Mouse (Mus musculus): ENCODE data around the gene Dscaml1.

Gene Dscaml1

DNA sequence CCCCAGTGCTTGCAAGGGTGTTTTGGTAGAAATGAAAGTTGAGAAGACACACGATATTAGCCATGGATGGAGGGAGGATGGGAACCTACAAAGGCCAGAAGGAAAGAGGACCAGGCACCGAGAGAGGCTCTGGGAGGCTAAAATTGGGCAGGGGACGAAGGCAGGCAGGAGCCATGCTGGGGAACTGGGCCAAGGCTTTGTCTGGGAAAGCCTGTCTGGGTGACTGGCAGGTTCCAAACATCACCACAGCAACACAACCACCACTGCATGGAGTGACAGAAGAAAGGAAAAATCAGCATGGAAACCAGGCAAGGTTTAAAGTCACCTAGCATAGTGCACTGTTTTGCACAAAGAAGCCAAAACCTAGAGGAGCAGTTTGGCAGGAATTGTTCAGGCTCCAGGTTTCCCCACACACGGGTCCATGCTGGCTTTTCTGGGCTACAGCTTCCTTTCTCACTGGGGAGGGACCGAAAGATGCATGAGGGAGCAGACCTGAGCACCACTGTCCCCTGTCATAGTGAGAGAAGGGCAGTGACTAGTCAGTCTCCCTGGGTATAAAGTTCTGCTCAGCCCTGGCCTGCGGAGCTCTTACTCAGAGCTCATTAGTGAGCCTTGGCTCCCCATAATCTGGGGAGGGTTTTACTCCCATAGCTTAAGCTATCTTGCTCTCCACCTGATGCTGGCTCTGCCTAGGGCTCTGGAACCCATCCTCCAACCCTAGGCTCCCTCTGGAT lies 211.9 kb downstream of the Dscaml1 start:
- no peak for DNase-seq

DNA sequence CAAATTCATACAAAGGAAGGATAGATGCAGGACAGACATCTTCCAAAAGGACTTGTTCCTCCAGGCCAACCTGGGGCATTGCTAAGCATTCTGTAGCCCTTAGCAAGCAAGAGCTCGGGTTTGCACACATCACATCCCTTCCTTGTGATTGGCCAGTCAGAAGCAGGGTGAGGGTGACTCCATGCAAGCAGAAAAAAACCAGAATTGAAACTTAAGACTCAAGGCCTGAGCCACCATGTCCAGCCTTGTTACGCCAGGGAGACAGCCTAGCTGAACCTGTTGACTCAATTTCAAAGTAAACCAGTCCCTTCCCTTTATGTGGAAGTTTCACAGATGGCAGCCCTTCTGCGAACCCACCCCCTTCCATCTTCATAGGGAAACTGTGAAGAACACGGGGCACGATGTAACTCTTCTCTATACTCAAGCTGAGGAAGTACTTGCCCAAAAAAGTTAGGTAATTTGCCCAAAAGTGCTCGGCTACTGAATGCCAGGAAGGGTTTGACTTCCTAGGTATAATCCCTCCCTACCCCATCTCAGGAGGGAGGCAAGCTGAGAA lies 218.5 kb downstream of the Dscaml1 start:
- DNase-seq: no peak

DNA sequence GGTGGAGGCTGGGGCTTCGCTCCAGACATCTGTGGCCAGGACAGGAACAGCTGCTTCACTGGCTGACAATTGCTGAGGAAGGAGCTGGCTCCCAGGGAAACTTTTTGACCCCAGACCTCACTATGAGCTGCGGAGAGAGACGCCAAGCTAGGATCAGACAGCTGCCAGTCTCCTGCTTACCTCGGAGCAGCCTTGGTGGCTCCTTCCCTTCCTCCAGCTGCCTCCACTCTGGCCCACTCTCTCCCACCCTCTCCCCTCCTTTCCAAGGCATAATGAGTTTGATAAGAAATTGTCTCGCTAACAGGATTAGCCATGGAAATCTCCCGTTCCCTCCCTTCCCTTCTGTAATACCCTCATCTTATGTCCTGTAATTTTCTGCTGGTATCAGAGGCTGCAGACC lies 219.1 kb downstream of the Dscaml1 start:
- no peak for DNase-seq

GRCm38 (mm10) chr9:45651078-45651809 lies 224.8 kb downstream of the Dscaml1 start:
- no peak for DNase-seq

- no peak for DNase-seq
These were observed 225.4 kb downstream of the Dscaml1 start for GRCm38 (mm10) chr9:45651810-45652177.

- no peak for DNase-seq
These were observed 231.0 kb downstream of the Dscaml1 start for GRCm38 (mm10) chr9:45657172-45658062.

DNA sequence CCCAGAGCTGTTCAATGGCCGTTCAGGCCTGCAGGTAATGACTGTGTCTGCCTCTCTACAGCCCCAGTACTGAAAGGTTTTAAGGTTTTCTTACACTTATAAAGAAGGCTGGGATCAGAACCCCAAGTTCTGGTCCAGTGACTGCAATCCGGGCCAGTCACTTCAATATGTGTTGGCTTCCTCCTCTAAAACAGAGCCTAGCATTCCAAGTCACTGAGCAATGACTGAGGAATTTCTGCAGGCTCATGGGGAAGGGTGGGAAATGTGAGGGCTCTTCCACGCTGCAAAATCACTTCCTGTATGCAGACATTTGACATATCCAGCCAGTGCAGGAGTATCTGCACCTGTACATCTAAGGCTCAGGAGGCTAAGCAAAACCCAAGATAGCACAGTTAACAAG lies 233.8 kb downstream of the Dscaml1 start:
- DNase-seq: no peak

GRCm38 (mm10) chr9:45662471-45662870 lies 236.0 kb downstream of the Dscaml1 start:
- DNase-seq: no peak

DNA sequence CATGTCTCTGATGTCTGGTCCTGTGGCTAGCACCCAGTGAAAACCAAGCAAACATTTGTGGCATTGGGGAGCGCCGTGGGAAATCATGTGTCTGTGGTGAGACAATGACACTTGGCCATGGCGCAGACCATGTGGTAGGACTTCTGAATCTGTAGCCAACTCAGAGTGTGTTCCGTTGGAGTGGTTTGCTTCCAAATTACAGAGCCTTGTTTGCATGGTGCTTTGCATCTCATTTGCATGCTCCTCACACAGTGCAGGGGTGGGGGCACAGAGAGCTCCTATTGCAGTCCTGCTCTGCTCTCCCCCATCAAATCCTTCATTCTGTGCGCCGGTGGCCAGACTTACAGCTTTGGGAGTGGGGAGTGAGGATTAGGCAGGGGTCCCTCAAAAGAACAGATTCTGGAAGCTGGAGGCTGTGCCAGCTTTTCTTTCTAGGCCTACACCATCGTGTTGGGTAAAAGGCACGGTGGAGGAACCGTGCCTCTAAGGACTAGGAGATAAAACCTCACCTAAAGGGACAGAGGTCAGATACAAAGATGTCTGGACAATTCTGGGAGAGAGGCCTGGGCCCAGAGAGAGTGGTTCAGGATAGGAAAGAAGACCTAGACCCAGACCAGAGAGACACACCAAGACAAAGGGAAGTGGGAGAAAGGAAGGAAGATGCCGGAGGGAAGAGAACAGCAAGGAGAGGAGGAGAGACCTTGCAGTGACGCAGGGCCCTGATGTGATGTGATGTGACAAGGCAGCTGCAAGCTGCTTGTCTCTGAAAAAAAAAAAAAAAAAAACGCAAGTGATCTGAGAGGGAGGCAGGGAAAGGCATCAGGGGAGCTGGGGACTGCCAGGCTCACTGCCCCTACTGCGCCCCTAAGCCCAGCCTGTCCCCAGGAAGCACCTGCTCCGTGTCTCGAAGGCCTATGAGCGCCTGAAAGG lies 237.2 kb downstream of the Dscaml1 start:
- no peak for DNase-seq

GRCm38 (mm10) chr9:45664326-45664725 lies 237.9 kb downstream of the Dscaml1 start:
- no peak for DNase-seq

GRCm38 (mm10) chr9:45664871-45665394 lies 238.5 kb downstream of the Dscaml1 start:
- DNase-seq: no peak

DNA sequence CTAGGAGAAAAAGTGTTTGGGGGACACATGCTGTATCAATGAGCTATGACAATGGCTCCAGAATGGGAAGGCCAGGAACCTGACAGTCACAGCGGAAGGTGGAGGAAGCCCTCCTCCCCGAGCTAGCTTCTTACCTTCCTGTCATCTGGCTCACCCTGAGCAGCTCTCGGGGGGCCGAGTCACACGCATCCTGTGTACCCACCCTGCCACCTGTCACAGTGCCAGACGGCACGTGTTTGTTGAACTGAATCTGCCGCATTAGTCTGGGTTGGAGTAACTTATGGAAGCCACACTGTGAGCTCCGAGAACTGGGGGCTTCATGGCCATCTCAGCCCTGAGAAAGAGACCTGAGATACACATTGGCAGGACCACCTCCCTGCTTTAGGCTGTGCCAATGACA lies 249.5 kb downstream of the Dscaml1 start:
- no peak for DNase-seq

DNA sequence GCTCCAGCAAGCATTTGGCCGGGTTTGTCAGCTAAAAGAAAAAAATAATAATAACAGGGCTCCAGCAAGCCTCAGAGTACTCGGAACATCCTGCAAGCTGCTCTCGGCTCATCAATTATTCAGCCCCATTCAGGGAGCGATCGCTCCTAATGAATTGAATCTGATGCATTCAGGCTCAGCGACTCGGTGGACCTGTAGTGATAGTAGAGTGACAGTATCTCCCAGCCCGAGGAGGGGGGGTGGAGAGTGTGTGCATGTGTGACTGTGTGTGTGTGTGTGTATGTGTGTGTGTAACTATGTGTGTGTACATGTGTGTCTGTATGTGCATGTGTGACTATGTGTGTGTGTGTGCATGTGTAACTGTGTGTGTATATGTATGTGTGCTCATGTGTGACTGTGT lies 250.2 kb downstream of the Dscaml1 start:
- DNase-seq: no peak

GRCm38 (mm10) chr9:45677236-45677781 lies 250.9 kb downstream of the Dscaml1 start:
- DNase-seq: peak; percentile 97

DNA sequence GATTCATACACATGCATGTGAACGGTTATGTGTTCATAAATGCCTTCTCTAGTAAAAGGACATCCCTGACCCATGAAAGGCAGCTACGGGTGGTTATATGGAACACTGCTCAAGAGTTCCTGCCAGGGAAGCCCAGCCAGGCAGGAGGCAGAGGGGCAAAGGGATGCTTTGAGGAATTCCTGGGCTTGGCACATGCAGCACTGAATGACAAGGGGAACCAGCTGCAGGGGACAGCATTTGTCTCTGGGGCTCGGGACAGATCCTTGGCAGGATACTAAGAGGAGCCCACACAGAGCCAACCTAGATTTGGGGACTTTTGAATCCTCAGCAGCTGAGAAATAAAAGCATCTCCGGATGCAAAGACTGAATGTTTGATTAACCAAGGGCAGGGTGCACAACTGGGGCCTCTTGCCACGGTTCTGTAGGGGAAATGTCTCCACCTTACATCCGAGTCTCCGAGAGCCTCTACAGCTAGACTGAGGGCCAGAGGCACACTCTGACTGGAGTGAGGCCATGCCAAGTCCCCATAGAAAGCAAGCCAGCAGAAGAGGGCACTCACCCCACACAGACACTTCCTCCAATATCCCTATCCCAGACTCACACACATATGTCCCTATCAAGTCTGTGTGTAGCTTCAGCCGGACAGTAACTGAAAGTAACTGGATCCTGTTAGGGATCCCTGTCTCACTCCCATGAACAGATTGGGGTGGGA lies 251.7 kb downstream of the Dscaml1 start:
- DNase-seq: no peak

- no peak for DNase-seq
These were observed 252.2 kb downstream of the Dscaml1 start for GRCm38 (mm10) chr9:45678664-45679026.

DNA sequence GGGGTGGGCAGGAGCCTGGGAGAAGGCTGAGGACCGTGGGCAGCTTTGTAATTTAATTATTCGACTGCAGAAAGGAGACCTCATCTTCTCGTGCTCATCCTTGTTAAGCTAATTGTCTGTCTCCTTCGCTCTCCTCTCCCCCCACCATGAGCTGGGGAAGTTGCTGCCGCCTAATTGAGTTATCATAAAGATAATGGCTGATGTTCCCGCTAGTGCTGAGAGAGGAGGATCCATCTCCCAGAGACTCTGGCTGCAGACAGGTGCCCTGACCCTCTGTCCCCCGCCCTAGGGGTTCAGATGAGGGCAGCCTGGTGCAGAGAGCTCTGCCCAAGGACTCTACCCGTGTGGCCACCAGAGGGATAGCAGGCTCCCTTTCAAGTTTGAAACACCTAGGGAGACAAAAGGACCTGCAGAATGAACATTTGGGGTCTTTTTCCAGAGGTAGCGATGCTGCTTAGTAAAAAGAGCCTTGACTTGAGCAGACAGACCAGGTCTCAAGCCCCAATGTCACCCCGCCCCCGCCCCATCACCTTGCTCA lies 256.1 kb downstream of the Dscaml1 start:
- DNase-seq: no peak

GRCm38 (mm10) chr9:45693424-45694237 lies 267.2 kb downstream of the Dscaml1 start:
- DNase-seq: no peak

- no peak for DNase-seq
These were observed 267.8 kb downstream of the Dscaml1 start for GRCm38 (mm10) chr9:45694256-45694655.

DNA sequence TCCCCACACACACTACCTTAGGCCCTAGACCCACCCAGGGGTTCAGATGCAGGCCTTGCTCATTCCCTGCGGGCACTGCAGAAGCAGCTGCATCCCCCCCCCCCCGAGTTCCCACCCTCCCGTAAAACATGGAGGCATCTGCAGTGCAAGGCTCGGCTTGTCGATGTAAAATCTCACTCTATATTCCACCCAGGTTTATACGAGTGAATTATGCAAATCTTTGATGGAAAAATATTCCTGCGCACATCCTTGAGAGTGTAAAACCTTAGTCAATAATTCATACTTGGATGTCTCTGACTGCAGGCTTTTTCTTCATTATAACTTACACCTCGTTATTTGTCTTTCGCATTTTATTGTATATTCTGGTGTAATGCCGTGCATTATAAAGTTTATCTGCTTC lies 272.7 kb downstream of the Dscaml1 start:
- DNase-seq: no peak
